Mouse (Mus musculus): ENCODE data around the gene Gtf2f1. TPM values are rescaled to one million over a fixed set of nuclear protein-coding genes. Genes with fewer than 3 reads are reported as not detected.
A peak's percentile ranks its signal among the peaks of the same experiment; 100 is the strongest.

Gene Gtf2f1
- polyA plus RNA-seq, 1 experiment: 43.5 TPM

- peak overlapping the region; percentile 17 for H3K4me3 ChIP-seq (ENCODE audit: low read depth, low read length)
- H3K36me3 ChIP-seq (ENCODE audit: control insufficient read depth, insufficient read depth, low read length): peaks cover 29% of the 10 kb centered on the region
These were observed 18.6 kb upstream of the Gtf2f1 start for GRCm38 (mm10) chr17:57029691-57030090.

GRCm38 (mm10) chr17:57027471-57027870 lies 16.4 kb upstream of the Gtf2f1 start:
- TF ChIP-seq POLR2A (IDR thresholded peaks at IDR 0.05; ENCODE audit: low read depth, low read length) (no peak), CTCF (IDR thresholded peaks at IDR 0.05; ENCODE audit: extremely low read depth, insufficient read length, insufficient replicate concordance, low read depth, low read length) (no peak)
- peaks cover 51% of the 10 kb centered on the region for H3K36me3 ChIP-seq (ENCODE audit: control insufficient read depth, insufficient read depth, low read length)

More at GRCm38 (mm10) chr17:57029691-57030090, 18.6 kb upstream of the Gtf2f1 start:
- 15% methylated on average over 8 of the region's 8 CpGs for WGBS
- H3K27me3 ChIP-seq (ENCODE audit: control insufficient read depth, insufficient read depth, low read length): no peaks in the 10 kb centered on the region
- H3K27ac ChIP-seq (ENCODE audit: insufficient read depth, low read depth, low read length): no peak overlapping the region
- peaks cover 9% of the 10 kb centered on the region for H3K4me1 ChIP-seq (ENCODE audit: control insufficient read depth, insufficient read depth, insufficient read length, low read length)
- no peak for TF ChIP-seq CTCF (IDR thresholded peaks at IDR 0.05; ENCODE audit: extremely low read depth, insufficient read length, insufficient replicate concordance, low read depth, low read length)
- no peak for TF ChIP-seq POLR2A (IDR thresholded peaks at IDR 0.05; ENCODE audit: low read depth, low read length)

DNA sequence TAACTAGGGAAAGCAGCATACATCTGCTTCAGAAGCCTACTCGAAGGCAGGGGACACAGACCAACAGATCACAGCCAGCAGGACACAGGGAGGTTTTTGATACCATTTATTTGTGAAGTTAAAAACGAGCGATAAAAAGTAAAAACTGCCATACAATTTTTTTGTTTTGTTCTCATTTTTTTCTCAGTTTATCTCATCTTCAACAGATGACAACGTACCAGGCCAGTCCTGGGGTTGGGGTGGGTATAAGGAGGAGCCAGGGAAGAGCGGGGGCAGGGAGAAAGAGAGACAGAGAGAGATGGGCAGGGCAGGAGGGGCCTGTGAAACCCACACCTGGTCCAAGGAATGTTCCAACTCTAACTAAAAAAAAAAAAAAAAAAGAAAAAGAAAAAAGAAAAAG lies 9.9 kb upstream of the Gtf2f1 start:
- Histone ChIP-seq H3K36me3 (ENCODE audit: control insufficient read depth, insufficient read depth, low read length) (peaks cover 41% of the 10 kb centered on the region), H3K4me1 (ENCODE audit: control insufficient read depth, insufficient read depth, insufficient read length, low read length) (no peaks in the 10 kb centered on the region), H3K4me3 (ENCODE audit: low read depth, low read length) (no peak overlapping the region), H3K27ac (ENCODE audit: insufficient read depth, low read depth, low read length) (no peak overlapping the region), H3K27me3 (ENCODE audit: control insufficient read depth, insufficient read depth, low read length) (no peaks in the 10 kb centered on the region)
- WGBS: 82% methylated on average over 5 of the region's 5 CpGs
- TF ChIP-seq CTCF (IDR thresholded peaks at IDR 0.05; ENCODE audit: extremely low read depth, insufficient read length, insufficient replicate concordance, low read depth, low read length) (no peak), POLR2A (IDR thresholded peaks at IDR 0.05; ENCODE audit: low read depth, low read length) (no peak)

More at GRCm38 (mm10) chr17:57027471-57027870, 16.4 kb upstream of the Gtf2f1 start:
- H3K4me1 ChIP-seq (ENCODE audit: control insufficient read depth, insufficient read depth, insufficient read length, low read length): peaks cover 9% of the 10 kb centered on the region
- no peak overlapping the region for H3K27ac ChIP-seq (ENCODE audit: insufficient read depth, low read depth, low read length)
- no peak overlapping the region for H3K4me3 ChIP-seq (ENCODE audit: low read depth, low read length)
- 80% methylated on average over 4 of the region's 4 CpGs for WGBS
- H3K27me3 ChIP-seq (ENCODE audit: control insufficient read depth, insufficient read depth, low read length): no peaks in the 10 kb centered on the region

GRCm38 (mm10) chr17:57019693-57020092 lies 8.6 kb upstream of the Gtf2f1 start:
- WGBS: 80% methylated on average over 2 of the region's 2 CpGs
- TF ChIP-seq CTCF (IDR thresholded peaks at IDR 0.05; ENCODE audit: extremely low read depth, insufficient read length, insufficient replicate concordance, low read depth, low read length) (no peak), POLR2A (IDR thresholded peaks at IDR 0.05; ENCODE audit: low read depth, low read length) (no peak)
- no peak overlapping the region for H3K4me3 ChIP-seq (ENCODE audit: low read depth, low read length)

GRCm38 (mm10) chr17:57012245-57012795 lies 1.2 kb upstream of the Gtf2f1 start:
- H3K4me1 ChIP-seq (ENCODE audit: control insufficient read depth, insufficient read depth, insufficient read length, low read length): peaks cover 7% of the 10 kb centered on the region; the same call in 1 of the 2 replicates
- TF ChIP-seq CTCF (IDR thresholded peaks at IDR 0.05; ENCODE audit: extremely low read depth, insufficient read length, insufficient replicate concordance, low read depth, low read length) (no peak), POLR2A (IDR thresholded peaks at IDR 0.05; ENCODE audit: low read depth, low read length) (no peak)
- H3K4me3 ChIP-seq (ENCODE audit: low read depth, low read length): no peak overlapping the region
- H3K36me3 ChIP-seq (ENCODE audit: control insufficient read depth, insufficient read depth, low read length): peaks cover 10% of the 10 kb centered on the region
- H3K27me3 ChIP-seq (ENCODE audit: control insufficient read depth, insufficient read depth, low read length): no peaks in the 10 kb centered on the region
- 80% methylated on average over 13 of the region's 13 CpGs for WGBS
- no peak overlapping the region for H3K27ac ChIP-seq (ENCODE audit: insufficient read depth, low read depth, low read length)

More at GRCm38 (mm10) chr17:57019693-57020092, 8.6 kb upstream of the Gtf2f1 start:
- peaks cover 29% of the 10 kb centered on the region for H3K36me3 ChIP-seq (ENCODE audit: control insufficient read depth, insufficient read depth, low read length)
- no peaks in the 10 kb centered on the region for H3K27me3 ChIP-seq (ENCODE audit: control insufficient read depth, insufficient read depth, low read length)
- H3K4me1 ChIP-seq (ENCODE audit: control insufficient read depth, insufficient read depth, insufficient read length, low read length): no peaks in the 10 kb centered on the region
- no peak overlapping the region for H3K27ac ChIP-seq (ENCODE audit: insufficient read depth, low read depth, low read length)

DNA sequence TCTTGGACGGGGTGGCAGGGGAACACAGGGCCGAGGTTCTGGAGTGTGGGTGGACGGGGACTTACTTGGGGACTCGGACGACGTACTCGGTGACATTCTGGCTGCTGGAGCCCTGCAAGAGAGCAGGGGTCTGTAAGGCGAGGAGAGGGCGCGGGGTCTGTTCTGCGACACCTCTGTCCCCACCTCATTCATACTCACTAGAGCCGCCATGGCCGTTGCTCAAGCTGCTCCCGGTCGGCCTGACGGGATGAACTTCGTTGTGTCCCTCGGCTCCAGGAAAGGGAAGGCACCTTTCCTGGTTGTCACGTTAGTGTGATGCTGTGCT lies 215 bp downstream of the Gtf2f1 start:
- peak overlapping the region; percentile 63 for H3K27ac ChIP-seq (ENCODE audit: insufficient read depth, low read depth, low read length)
- H3K4me1 ChIP-seq (ENCODE audit: control insufficient read depth, insufficient read depth, insufficient read length, low read length): peaks cover 7% of the 10 kb centered on the region; the same call in 1 of the 2 replicates
- no peaks in the 10 kb centered on the region for H3K27me3 ChIP-seq (ENCODE audit: control insufficient read depth, insufficient read depth, low read length)
- no peak for TF ChIP-seq POLR2A (IDR thresholded peaks at IDR 0.05; ENCODE audit: low read depth, low read length)
- no peak for TF ChIP-seq CTCF (IDR thresholded peaks at IDR 0.05; ENCODE audit: extremely low read depth, insufficient read length, insufficient replicate concordance, low read depth, low read length)
- peak overlapping the region; percentile 81 for H3K4me3 ChIP-seq (ENCODE audit: low read depth, low read length)
- 0% methylated on average over 19 of the region's 19 CpGs for WGBS
- peaks cover 24% of the 10 kb centered on the region for H3K36me3 ChIP-seq (ENCODE audit: control insufficient read depth, insufficient read depth, low read length)

- peaks cover 55% of the 10 kb centered on the region for H3K36me3 ChIP-seq (ENCODE audit: control insufficient read depth, insufficient read depth, low read length)
- no peak overlapping the region for H3K27ac ChIP-seq (ENCODE audit: insufficient read depth, low read depth, low read length)
- TF ChIP-seq CTCF (IDR thresholded peaks at IDR 0.05; ENCODE audit: extremely low read depth, insufficient read length, insufficient replicate concordance, low read depth, low read length): peak; percentile 15; the same call in 1 of the 2 replicates
- no peak for TF ChIP-seq POLR2A (IDR thresholded peaks at IDR 0.05; ENCODE audit: low read depth, low read length)
- no peak overlapping the region for H3K4me3 ChIP-seq (ENCODE audit: low read depth, low read length)
- 96% methylated on average over 13 of the region's 13 CpGs for WGBS
- H3K27me3 ChIP-seq (ENCODE audit: control insufficient read depth, insufficient read depth, low read length): no peaks in the 10 kb centered on the region
- H3K4me1 ChIP-seq (ENCODE audit: control insufficient read depth, insufficient read depth, insufficient read length, low read length): peaks cover 7% of the 10 kb centered on the region; the same call in 1 of the 2 replicates
These were observed 3.8 kb downstream of the Gtf2f1 start for GRCm38 (mm10) chr17:57007137-57007905.

Data from small intestine, adult 2 months (tissue).